Mouse (Mus musculus) A20 (cell line): Measurements from ENCODE around the gene Rnf126.

Source experiments
- DNase-seq: peaks from one replicate; pipeline ENCODE4 v3.0.0-alpha.2; 2011; ENCODE audit warnings: low read depth, low spot score

Gene Rnf126

DNA sequence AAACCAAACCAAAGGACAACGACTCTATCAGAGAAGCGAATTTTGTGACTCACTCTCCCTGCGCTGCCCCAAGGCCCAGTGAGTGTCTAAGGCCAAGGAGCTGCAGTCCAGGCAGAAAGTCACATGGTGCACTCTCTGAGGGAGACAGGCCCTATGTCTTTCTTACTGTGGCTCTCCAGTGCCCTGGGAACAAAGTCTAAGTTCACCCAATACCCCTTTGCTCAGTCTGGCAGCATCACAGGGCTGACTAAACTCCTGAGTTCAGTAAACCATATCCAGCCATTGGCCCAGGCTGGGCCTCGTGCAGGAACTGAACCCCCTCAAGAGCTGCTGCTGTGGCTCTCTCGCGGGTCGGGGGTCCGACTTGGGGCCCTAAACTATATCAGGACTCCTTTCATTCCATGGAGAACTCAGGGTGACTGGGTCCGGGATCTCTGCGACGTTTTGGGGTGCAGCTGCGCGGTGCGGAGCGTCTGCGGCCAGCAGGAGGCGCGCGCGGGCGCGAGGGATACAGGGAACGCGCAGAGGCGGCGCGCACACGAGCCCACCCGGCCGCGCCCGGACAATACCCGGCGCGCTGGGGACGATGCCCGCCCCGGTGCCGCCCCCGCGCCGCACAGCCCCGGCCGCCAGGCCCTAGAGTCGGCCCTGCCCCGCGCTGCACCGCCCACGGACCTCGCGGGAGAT lies 26.4 kb upstream of the Rnf126 start, which contains the start of gene Palm:
Gene Palm (plus strand): TSS at position 522 of the 687 bp plus-strand sequence.
- DNase-seq: peak; percentile 83

DNA sequence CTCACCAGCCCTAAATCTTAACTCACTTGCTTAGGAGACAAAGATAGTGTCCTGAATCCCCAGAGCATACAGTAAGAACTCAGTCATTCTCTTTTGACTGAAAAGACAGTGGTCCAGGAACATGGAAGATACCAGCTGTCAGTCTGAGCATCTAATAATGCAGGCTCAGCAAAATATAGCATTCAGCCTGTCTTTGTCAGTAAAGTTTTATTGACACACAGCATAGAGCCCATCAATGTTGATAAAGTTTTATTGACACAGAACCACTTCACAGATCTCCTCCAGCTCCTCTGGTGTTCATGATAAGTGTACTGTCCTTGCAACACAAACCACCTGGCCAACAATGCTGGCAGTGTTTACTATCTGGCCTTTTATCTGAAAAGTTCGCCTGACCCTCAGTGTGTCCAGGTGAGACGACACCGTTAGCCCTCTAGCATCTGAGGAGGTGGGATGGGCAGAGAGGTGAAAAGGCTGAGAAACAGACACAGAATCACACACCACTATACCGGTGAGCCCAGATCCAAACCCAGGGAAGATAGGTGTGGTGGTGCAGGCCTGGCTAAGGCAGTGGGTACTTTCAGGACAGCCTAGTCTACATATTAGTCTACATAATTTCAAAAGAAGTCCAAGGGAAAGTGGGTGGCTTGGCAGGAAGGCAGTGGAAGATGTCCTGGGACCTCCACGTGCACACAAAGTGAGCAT lies 25.7 kb upstream of the Rnf126 start:
- DNase-seq: no peak

DNA sequence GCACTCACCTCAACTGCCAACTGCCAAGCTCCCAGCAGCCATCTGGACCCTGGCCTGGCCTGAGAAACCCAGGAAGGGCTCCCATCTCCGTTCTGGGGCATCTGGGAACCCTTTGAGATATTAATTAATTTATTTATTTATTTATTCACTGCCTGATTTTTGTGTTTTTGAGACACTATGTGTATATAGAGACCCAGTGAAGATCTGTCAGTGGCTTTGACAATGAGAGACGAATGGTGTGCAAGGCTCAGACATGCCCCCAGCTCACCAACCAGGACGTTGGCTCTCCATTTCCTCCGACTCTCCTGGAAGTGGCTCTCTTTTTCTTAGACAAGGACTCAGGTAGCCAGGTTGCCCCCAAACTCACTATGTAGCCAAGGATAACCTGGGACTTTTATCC lies 24.1 kb upstream of the Rnf126 start, which contains the start of gene Prss57:
Gene Prss57 (minus strand): TSS at position 101 of the 400 bp plus-strand sequence.
- no peak for DNase-seq

- no peak for DNase-seq
Observed at GRCm38 (mm10) chr10:79789581-79789980, 22.8 kb upstream of the Rnf126 start.

DNA sequence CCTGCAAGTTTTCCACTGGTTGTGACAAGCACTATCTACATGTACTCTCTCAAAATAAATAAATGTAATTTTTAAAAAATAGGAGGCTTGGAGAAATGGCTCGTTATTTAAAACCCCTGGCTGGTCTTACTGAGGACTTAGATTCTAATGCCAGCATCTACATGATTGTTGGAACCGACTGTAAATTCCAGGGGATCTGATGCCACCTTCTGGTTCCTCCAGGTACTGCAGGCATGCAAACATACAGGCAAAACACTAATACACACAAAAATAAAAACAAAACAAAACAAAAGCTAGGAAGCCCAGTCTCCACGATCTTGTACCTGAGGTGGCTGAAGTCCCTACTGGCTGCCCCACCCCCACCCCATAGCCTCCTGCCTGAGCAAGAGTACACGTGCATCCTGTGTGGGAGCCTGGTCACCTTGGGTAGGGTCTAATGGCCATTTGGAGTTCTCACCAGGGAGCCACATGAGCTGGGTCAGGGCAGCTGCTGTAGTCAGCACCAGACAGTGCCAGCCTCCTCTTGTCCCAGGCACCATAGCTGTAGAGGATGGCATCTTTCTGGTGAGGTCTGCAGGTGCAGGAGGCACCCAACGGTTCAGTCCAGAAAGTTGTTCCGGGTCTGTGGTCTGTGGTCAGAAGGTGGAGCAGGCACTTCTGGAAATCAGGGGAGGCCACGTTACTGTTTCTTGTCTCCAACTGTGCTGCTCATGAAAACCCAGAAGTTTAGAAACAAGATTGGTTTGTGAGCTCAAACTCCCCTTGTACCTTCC lies 21.8 kb upstream of the Rnf126 start:
- DNase-seq: peak; percentile 70

- peak; percentile 63 for DNase-seq
Observed at GRCm38 (mm10) chr10:79783920-79784800, 17.4 kb upstream of the Rnf126 start.

DNA sequence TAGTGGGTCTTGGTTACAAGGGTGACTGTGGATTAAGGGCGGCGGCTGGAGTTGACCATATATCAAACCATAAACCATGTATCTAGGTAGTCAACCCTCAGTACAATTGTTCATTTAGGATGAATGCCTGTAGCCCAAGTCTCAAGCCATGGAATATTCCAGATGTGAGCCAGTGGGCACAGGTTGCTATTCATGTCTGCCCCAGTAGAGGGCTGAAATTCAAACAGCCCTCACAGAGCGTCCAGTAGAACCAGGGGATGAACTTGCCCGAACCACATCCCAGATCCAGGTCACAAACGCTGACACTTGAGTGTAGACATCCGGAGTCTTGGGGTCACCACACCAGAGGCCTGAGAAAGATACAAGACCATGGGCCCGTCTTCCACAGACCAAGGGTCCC lies 16.3 kb upstream of the Rnf126 start:
- no peak for DNase-seq

- peak; percentile 70 for DNase-seq
Observed at GRCm38 (mm10) chr10:79781956-79782355, 15.2 kb upstream of the Rnf126 start.

- no peak for DNase-seq
Observed at GRCm38 (mm10) chr10:79781139-79781538, 14.4 kb upstream of the Rnf126 start.

DNA sequence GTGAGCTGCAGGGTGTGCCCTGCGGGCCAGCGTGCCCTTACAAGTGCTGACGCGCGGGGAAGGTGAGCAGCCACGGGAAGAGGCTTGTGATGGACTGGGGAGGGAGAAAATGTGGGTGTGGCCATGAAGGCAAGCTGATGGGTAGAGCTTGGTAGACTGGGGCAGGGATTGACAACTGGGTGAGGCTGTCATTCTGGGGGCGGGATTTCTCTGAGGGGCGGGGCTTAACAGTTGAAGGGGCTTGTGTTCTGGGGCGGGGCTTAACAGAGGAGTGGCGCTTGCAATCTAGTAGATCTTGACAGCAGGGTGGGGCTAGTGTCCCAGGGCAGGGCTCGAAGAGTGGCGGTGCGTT lies 13.9 kb upstream of the Rnf126 start:
- DNase-seq: peak; percentile 95

DNA sequence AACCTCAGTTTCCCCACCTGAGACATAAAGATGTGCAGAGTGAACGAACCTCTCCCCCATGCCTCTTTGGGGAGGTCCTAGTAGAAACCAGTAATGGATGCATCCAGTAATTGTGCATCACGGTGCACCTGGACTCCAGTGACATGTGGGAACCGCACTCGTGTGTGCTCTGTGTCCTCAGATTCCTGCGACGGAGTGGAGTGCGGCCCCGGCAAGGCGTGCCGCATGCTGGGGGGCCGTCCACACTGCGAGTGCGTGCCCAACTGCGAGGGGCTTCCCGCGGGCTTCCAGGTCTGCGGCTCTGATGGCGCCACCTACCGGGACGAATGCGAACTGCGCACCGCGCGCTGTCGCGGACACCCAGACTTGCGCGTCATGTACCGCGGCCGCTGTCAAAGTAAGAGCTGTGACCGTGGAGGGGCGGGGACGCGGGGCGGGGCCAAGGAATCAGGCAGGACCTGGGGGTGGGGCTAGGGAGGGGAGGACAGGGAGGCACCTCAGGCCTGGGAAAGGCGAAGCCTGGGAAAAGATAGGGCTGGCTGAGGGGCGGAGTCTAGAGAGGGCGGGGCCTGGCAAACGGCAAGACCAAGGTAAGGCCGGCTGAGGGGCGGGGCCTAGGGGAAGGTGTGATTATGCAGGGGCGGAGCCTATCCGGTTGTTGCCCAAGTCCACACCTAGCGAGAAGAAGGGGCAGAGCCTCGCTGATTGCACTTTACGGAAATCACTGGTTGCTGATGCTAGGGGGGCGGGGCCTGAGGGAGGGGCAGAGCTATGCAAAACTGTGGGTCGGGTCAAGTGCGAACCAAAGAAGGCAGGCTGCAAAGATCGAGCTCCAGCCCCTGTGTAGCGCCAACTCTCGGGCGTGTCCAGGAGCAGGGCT lies 13.3 kb upstream of the Rnf126 start:
- DNase-seq: peak; percentile 98

DNA sequence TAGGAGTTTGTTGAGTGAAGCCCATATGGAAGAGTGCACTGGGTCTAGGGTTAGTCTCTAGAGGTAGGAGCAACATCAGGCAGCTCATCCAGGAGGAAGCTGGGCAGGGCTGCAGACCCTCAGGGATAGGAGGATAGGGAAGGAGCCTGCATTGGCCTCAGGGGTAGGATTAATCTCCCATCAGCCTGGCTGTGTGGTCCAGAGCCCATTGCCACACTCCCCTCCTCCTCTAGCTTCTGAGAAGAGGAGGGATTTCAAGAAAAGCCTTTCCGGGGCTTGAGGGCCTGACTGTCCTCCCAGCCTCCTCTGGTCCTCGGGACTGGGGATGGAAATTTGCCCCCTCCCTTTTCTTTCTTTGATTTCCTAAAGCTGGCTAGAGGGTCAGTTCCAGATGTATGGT lies 12.4 kb upstream of the Rnf126 start:
- no peak for DNase-seq

GRCm38 (mm10) chr10:79778006-79778405 lies 11.3 kb upstream of the Rnf126 start:
- no peak for DNase-seq

GRCm38 (mm10) chr10:79777103-79777531 lies 10.4 kb upstream of the Rnf126 start, which contains the start of gene Fstl3:
Gene Fstl3, plus strand, starts transcription at chr10:79777272.
- DNase-seq: no peak

- no peak for DNase-seq
Observed at GRCm38 (mm10) chr10:79774486-79775279, 7.9 kb upstream of the Rnf126 start.

DNA sequence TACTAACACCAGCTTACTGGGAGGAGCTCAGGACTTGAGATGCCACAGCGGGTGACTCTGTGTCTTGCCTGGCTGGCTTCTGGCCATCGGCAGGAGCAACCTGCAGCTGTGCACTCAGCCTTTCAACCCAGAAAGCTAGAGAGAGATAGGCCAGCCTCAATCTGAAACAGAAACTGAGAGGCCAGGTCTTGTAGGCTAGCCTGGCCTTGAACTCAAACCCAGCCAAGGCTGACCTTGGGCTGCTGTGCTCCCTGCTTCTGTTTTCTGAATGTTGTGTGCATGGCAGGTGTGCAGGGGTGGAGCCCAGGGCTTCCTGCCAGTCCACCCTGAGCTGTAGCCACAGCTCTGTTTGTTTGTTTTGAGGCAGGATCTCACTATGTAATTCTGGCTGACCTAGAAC lies 6.5 kb upstream of the Rnf126 start:
- peak; percentile 68 for DNase-seq

DNA sequence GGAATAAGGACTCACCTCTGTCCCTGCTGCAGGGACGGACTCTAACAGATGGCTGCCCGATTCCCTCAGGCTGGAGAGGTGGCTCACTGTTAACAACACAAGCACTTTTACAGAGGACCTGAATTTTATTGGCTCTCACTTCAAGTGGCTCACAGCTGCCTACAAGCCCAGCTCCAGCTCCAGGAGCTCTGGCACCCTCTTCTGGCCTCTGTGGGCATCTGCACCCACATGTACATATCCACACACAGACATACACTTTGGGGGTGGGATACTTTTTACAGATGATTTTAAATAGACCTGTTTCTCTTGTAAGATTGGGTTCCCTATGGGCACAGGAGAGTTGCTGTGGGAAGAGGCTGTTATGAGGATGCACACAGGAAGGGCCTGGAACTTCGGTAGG lies 5.6 kb upstream of the Rnf126 start:
- DNase-seq: no peak

DNA sequence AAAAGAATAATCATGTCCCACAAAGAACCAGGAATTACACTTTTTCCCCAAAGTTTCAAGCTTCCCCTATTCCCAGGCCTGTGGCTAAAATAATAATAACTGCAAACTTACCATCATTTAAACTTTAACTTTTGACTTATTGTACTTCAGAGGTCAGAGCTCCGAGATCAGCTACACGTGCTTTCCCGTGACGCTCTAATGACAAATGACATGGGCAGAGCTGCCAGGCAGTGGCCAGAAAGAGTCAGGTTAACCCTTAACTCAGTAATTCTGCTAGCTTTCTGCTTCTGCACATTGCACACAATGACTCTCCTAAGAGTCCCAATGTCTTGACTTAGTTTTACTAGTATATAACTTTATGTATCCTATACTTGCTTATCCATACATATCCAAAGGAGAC lies 2.6 kb upstream of the Rnf126 start:
- no peak for DNase-seq

- peak; percentile 75 for DNase-seq
Observed at GRCm38 (mm10) chr10:79768400-79768799, 1.6 kb upstream of the Rnf126 start.
